Mouse (Mus musculus): ENCODE measurements around the gene Ralgapa1. TPM values are rescaled to one million over a fixed set of nuclear protein-coding genes. Genes with fewer than 3 reads are reported as not detected.
"Not testable (repeated sequence)": the region's sequence is repeated elsewhere in the genome, so short reads cannot be mapped to it uniquely, and the experiment has no call there.

The Ralgapa1 gene
- polyA plus RNA-seq, 1 experiment, result 12.6 TPM

- 87% methylated on average over 12 of the region's 12 CpGs for WGBS
- DNase-seq (ENCODE audit: low read depth, low spot score), result no peak
Observed at GRCm38 (mm10) chr12:55559184-55559855, 261.6 kb downstream of the Ralgapa1 start.

GRCm38 (mm10) chr12:55557866-55558265 lies 263.1 kb downstream of the Ralgapa1 start:
- whole genome bisulfite sequencing, result 84% methylated on average over 6 of the region's 6 CpGs
- DNase-seq (ENCODE audit: low read depth, low spot score), result no peak

- WGBS, result 50% methylated on average over 6 of the region's 6 CpGs
Observed at GRCm38 (mm10) chr12:55554901-55555300, 266.1 kb downstream of the Ralgapa1 start.

More at GRCm38 (mm10) chr12:55554901-55555300, 266.1 kb downstream of the Ralgapa1 start:
- DNase-seq (ENCODE audit: low read depth, low spot score), result not testable (repeated sequence)

Other genes starting within 250 kb of the Ralgapa1 start
- not detected in 2 replicates for gene Insm2, start 221.7 kb downstream of the Ralgapa1 start, polyA plus RNA-seq (2012; rRNA removed)
- 5.3 and 5.5 TPM in 2 replicates for gene Brms1l, start 15.2 kb upstream of the Ralgapa1 start, polyA plus RNA-seq (2012; rRNA removed)

Data from large intestine, adult 2 months (tissue).